Mouse (Mus musculus) gastrocnemius, adult 2 months (tissue): ENCODE data around the gene Oas2. TPM values are rescaled to one million over a fixed set of nuclear protein-coding genes. Genes with fewer than 3 reads are reported as not detected.

Experiments used
- DNase-seq: peaks from one replicate; pipeline ENCODE4 v3.0.0; 2022
- H3K27ac ChIP-seq: fragments of 200-600 bp; 2 replicates; pipeline ENCODE4 v1.8.1; 2022; ENCODE audit warnings: mild to moderate bottlenecking
- H3K4me3 ChIP-seq: fragments of 200-600 bp; 2 replicates; pipeline ENCODE4 v1.8.1; 2022; ENCODE audit warnings: mild to moderate bottlenecking, moderate library complexity
- CTCF ChIP-seq: fragments of 200-600 bp; IDR thresholded peaks from 2 replicates; pipeline ENCODE4 v1.8.1; 2022; ENCODE audit warnings: antibody characterized with exemption, mild to moderate bottlenecking, moderate library complexity
- intact Hi-C: fragments of 180-260 bp; cut with DNase I; formaldehyde crosslinking; loops from one replicate; pipeline ENCODE4 v1.15.1; 2025
- total RNA-seq, 2 experiments: library from RNA; stranded (reverse); gene quantifications; 2 replicates each; pipeline ENCODE4 v1.2.3; 2021

Oas2 gene
- total RNA-seq, 2 experiments from 2014 or later, result 0.10 to 0.28 TPM

GRCm38 (mm10) chr5:120686749-120687483, 62.7 kb downstream of the Oas2 start:
- Histone ChIP-seq H3K4me3 (no peak overlapping the region), H3K27ac (no peak overlapping the region)
- DNase-seq, result no peak
- TF ChIP-seq CTCF, result no peak
- intact Hi-C loops, result no loop called here

DNA sequence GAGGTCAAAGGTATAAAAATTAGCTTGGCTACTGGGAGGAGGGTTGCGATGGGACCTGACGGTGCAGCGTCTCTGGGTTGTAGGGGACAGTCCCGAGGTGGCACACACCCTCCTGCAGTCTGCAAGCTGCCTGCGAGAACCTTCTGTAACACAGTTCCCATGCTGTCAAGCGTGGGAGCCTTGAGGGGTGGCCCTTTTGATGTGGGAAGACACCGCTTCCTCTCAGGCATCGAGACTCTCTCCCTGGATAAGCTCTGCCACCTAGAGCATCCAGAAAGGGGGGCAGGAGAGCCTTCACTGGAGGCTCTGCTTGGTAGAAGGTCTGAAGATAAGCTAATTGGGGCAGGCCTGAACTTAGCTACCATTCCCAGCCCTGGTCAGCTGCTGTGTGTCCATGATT, 64.0 kb downstream of the Oas2 start:
- no peak for DNase-seq
- intact Hi-C loops, result no loop called here
- Histone ChIP-seq H3K4me3 (no peak overlapping the region), H3K27ac (no peak overlapping the region)
- no peak for TF ChIP-seq CTCF

DNA sequence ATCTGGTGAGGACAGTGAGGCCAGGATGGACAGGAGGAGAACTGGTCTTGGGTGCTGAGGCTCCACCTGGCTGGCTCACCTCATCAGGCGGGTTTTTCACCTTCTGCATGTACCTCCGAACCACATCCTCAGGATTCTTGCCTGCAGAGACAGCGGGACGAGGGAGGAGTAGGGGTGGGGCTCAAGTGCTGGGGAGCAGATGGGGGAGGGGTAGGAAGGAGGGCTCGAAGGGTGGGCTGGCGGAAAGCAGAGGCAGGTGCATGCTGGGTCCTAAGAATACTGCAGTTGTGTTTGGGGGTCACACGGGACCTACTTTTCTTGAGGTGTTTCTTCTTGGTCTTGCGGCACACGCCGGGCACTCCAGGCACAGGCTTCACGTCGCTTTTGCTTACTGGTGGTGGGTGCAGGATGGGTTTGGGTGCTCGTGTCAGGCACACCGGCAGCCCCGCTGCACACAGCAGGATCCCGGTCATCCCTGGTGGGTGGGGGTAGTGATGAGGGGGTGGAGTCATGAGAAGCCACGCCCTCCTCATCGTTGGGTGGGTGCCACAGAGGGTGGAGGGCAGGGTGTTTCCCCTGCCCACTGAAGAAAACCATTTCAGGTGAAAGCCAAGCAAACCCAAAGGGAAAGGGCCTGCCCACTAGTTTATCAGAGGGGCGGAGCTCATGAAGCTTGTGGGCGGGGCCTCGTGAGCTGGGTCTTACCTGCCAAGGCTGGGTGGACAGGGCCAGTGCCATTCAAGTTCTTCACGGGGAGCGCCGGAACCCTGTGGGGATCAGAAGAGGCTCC, 66.5 kb downstream of the Oas2 start:
- Histone ChIP-seq H3K27ac (no peak overlapping the region), H3K4me3 (no peak overlapping the region)
- intact Hi-C loops, result no loop called here
- TF ChIP-seq CTCF, result no peak
- DNase-seq, result no peak

DNA sequence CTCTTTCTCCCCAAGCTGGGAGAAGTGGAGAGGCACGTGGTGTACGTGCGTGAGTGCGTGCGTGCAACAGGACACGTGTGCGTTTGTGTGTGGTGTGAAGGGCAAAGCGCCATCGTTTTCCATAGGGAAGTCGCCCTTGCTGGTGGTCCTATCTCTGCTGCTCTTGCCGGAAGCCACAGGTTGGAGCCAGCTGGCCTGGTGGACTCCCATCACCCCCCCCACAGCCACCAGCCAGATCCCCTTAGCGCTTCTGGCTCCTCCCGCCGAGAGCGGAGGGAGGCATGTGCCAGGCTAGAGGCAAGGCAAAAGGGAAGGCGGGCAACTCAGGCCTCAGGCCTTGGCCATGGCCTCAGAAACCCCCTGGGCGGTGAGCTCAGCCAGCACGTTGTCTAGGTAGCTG, 68.7 kb downstream of the Oas2 start:
- Histone ChIP-seq H3K4me3 (no peak overlapping the region), H3K27ac (no peak overlapping the region)
- no peak for TF ChIP-seq CTCF
- DNase-seq, result no peak
- intact Hi-C loops, result no loop called here

Other genes with a start within 250 kb of the Oas2 start
- gene Plbd2, start 246.2 kb downstream of the Oas2 start, total RNA-seq, result 10 to 100 TPM; 33.7 to 47.8 TPM
- gene Slc8b1, start 238.7 kb downstream of the Oas2 start, total RNA-seq, result 10 to 100 TPM in 1 of 2 experiments, 1 to 10 TPM in 1; 8.1 to 10.5 TPM
- 10 to 100 TPM; 42.7 to 44.8 TPM for gene Tpcn1, start 161.2 kb downstream of the Oas2 start, total RNA-seq
- gene Iqcd, start 160.8 kb downstream of the Oas2 start, total RNA-seq, result not detected
- gene Rita1, start 137.3 kb downstream of the Oas2 start, total RNA-seq, result 1 to 10 TPM; 4.9 to 6.6 TPM
- gene Ddx54, start 137.1 kb downstream of the Oas2 start, total RNA-seq, result 10 to 100 TPM; 16.9 to 17.7 TPM
- gene Cfap73, start 115.6 kb downstream of the Oas2 start, total RNA-seq, result not detected
- gene Rasal1, start 101.0 kb downstream of the Oas2 start, total RNA-seq, result not detected
- under 1 TPM; 0.45 to 0.54 TPM for gene Dtx1, start 37.9 kb downstream of the Oas2 start, total RNA-seq
- under 1 TPM in 1 of 2 experiments, not detected in 1; 0.06 TPM for gene Oas3, start 27.8 kb upstream of the Oas2 start, total RNA-seq
- gene Oas1e, start 45.7 kb upstream of the Oas2 start, total RNA-seq, result not detected
- gene Oas1c, start 62.7 kb upstream of the Oas2 start, total RNA-seq, result under 1 TPM; 0.17 to 0.28 TPM
- not detected for gene Oas1f, start 97.5 kb upstream of the Oas2 start, total RNA-seq
- gene Oas1h, start 111.6 kb upstream of the Oas2 start, total RNA-seq, result not detected
- under 1 TPM in 1 of 2 experiments, not detected in 1; 0.14 TPM for gene Oas1g, start 137.8 kb upstream of the Oas2 start, total RNA-seq
- gene Oas1a, start 157.7 kb upstream of the Oas2 start, total RNA-seq, result under 1 TPM; 0.14 to 0.18 TPM
- gene Oas1d, start 164.7 kb upstream of the Oas2 start, total RNA-seq, result not detected